Mouse (Mus musculus): ENCODE data around the gene Slc7a11. TPM values are rescaled to one million over a fixed set of nuclear protein-coding genes. Genes with fewer than 3 reads are reported as not detected.

The Slc7a11 gene
- total and polyA plus RNA-seq, 2 experiments from 2014 or later, result 3.9 to 21.7 TPM

- Histone ChIP-seq H3K4me1 (ENCODE audit: insufficient read depth, low read length) (no peaks in the 10 kb centered on the region), H3K27me3 (ENCODE audit: insufficient read depth, low read length) (no peaks in the 10 kb centered on the region), H3K9ac (replicated peaks; ENCODE audit: low read length, poor library complexity, severe bottlenecking) (no peak overlapping the region), H3K9me3 (ENCODE audit: low read length) (no peaks in the 10 kb centered on the region), H3K36me3 (ENCODE audit: insufficient read depth, low read length) (no peaks in the 10 kb centered on the region), H3K27ac (ENCODE audit: low read depth, low read length) (no peak overlapping the region), H3K4me2 (ENCODE audit: low read depth, low read length, poor library complexity, severe bottlenecking) (no peak overlapping the region), H3K4me3 (ENCODE audit: low read depth, low read length) (no peak overlapping the region)
- ATAC-seq (ENCODE audit: low FRiP score) (no peak), DNase-seq (ENCODE audit: low spot score) (no peak)
- 90% methylated on average over 7 of the region's 7 CpGs for WGBS
- no peak for TF ChIP-seq CTCF (IDR thresholded peaks at IDR 0.05)
Observed at GRCm38 (mm10) chr3:50094404-50095092, 348.9 kb downstream of the Slc7a11 start.

- Histone ChIP-seq H3K4me3 (ENCODE audit: low read depth, low read length) (no peak overlapping the region), H3K36me3 (ENCODE audit: insufficient read depth, low read length) (no peaks in the 10 kb centered on the region), H3K27me3 (ENCODE audit: insufficient read depth, low read length) (no peaks in the 10 kb centered on the region), H3K4me2 (ENCODE audit: low read depth, low read length, poor library complexity, severe bottlenecking) (no peak overlapping the region), H3K27ac (ENCODE audit: low read depth, low read length) (no peak overlapping the region), H3K4me1 (ENCODE audit: insufficient read depth, low read length) (no peaks in the 10 kb centered on the region), H3K9me3 (ENCODE audit: low read length) (no peaks in the 10 kb centered on the region), H3K9ac (replicated peaks; ENCODE audit: low read length, poor library complexity, severe bottlenecking) (no peak overlapping the region)
- WGBS, result 21% methylated on average over 7 of the region's 7 CpGs
- peak; percentile 76 for TF ChIP-seq CTCF (IDR thresholded peaks at IDR 0.05)
- no peak for ATAC-seq (ENCODE audit: low FRiP score)
- DNase-seq (ENCODE audit: low spot score), result peak; percentile 74
Observed at GRCm38 (mm10) chr3:50076979-50077378, 366.4 kb downstream of the Slc7a11 start.

GRCm38 (mm10) chr3:50063396-50063795 lies 380.0 kb downstream of the Slc7a11 start:
- ATAC-seq (ENCODE audit: low FRiP score), result no peak
- no peak for TF ChIP-seq CTCF (IDR thresholded peaks at IDR 0.05)
- Histone ChIP-seq H3K4me2 (ENCODE audit: low read depth, low read length, poor library complexity, severe bottlenecking) (no peak overlapping the region), H3K9me3 (ENCODE audit: low read length) (no peaks in the 10 kb centered on the region), H3K27ac (ENCODE audit: low read depth, low read length) (no peak overlapping the region), H3K27me3 (ENCODE audit: insufficient read depth, low read length) (no peaks in the 10 kb centered on the region), H3K9ac (replicated peaks; ENCODE audit: low read length, poor library complexity, severe bottlenecking) (no peak overlapping the region), H3K4me1 (ENCODE audit: insufficient read depth, low read length) (no peaks in the 10 kb centered on the region), H3K36me3 (ENCODE audit: insufficient read depth, low read length) (no peaks in the 10 kb centered on the region), H3K4me3 (ENCODE audit: low read depth, low read length) (no peak overlapping the region)
- 82% methylated on average over 4 of the region's 4 CpGs for WGBS
- no peak for DNase-seq (ENCODE audit: low spot score)

- WGBS, result 79% methylated on average over 5 of the region's 5 CpGs
Observed at GRCm38 (mm10) chr3:50044666-50045065, 398.7 kb downstream of the Slc7a11 start.

GRCm38 (mm10) chr3:50044160-50044559 lies 399.3 kb downstream of the Slc7a11 start:
- H3K27me3 ChIP-seq (ENCODE audit: insufficient read depth, low read length), result no peaks in the 10 kb centered on the region
- no peak overlapping the region for H3K4me2 ChIP-seq (ENCODE audit: low read depth, low read length, poor library complexity, severe bottlenecking)
- no peak for TF ChIP-seq CTCF (IDR thresholded peaks at IDR 0.05)
- no peak overlapping the region for H3K4me3 ChIP-seq (ENCODE audit: low read depth, low read length)
- no peaks in the 10 kb centered on the region for H3K4me1 ChIP-seq (ENCODE audit: insufficient read depth, low read length)
- no peak overlapping the region for H3K9ac ChIP-seq (replicated peaks; ENCODE audit: low read length, poor library complexity, severe bottlenecking)
- ATAC-seq (ENCODE audit: low FRiP score) (no peak), DNase-seq (ENCODE audit: low spot score) (no peak)
- no peaks in the 10 kb centered on the region for H3K9me3 ChIP-seq (ENCODE audit: low read length)
- no peaks in the 10 kb centered on the region for H3K36me3 ChIP-seq (ENCODE audit: insufficient read depth, low read length)
- H3K27ac ChIP-seq (ENCODE audit: low read depth, low read length), result no peak overlapping the region

More at GRCm38 (mm10) chr3:50044666-50045065, 398.7 kb downstream of the Slc7a11 start:
- Histone ChIP-seq H3K27ac (ENCODE audit: low read depth, low read length) (no peak overlapping the region), H3K27me3 (ENCODE audit: insufficient read depth, low read length) (no peaks in the 10 kb centered on the region), H3K9me3 (ENCODE audit: low read length) (no peaks in the 10 kb centered on the region), H3K4me2 (ENCODE audit: low read depth, low read length, poor library complexity, severe bottlenecking) (no peak overlapping the region), H3K36me3 (ENCODE audit: insufficient read depth, low read length) (no peaks in the 10 kb centered on the region), H3K9ac (replicated peaks; ENCODE audit: low read length, poor library complexity, severe bottlenecking) (no peak overlapping the region), H3K4me3 (ENCODE audit: low read depth, low read length) (no peak overlapping the region), H3K4me1 (ENCODE audit: insufficient read depth, low read length) (no peaks in the 10 kb centered on the region)
- no peak for ATAC-seq (ENCODE audit: low FRiP score)
- DNase-seq (ENCODE audit: low spot score), result peak; percentile 62
- TF ChIP-seq CTCF (IDR thresholded peaks at IDR 0.05), result no peak

GRCm38 (mm10) chr3:50041141-50041540 lies 402.3 kb downstream of the Slc7a11 start:
- Histone ChIP-seq H3K27me3 (ENCODE audit: insufficient read depth, low read length) (no peaks in the 10 kb centered on the region), H3K9ac (replicated peaks; ENCODE audit: low read length, poor library complexity, severe bottlenecking) (no peak overlapping the region), H3K27ac (ENCODE audit: low read depth, low read length) (no peak overlapping the region), H3K4me1 (ENCODE audit: insufficient read depth, low read length) (no peaks in the 10 kb centered on the region), H3K36me3 (ENCODE audit: insufficient read depth, low read length) (no peaks in the 10 kb centered on the region), H3K4me3 (ENCODE audit: low read depth, low read length) (no peak overlapping the region), H3K9me3 (ENCODE audit: low read length) (no peaks in the 10 kb centered on the region), H3K4me2 (ENCODE audit: low read depth, low read length, poor library complexity, severe bottlenecking) (no peak overlapping the region)
- 96% methylated on average over 2 of the region's 2 CpGs for WGBS
- DNase-seq (ENCODE audit: low spot score) (no peak), ATAC-seq (ENCODE audit: low FRiP score) (no peak)
- TF ChIP-seq CTCF (IDR thresholded peaks at IDR 0.05), result no peak

Measured in midbrain, postnatal 0 days (tissue).